Mouse (Mus musculus): ENCODE results near the gene Lmod1. TPM values are rescaled to one million over a fixed set of nuclear protein-coding genes. Genes with fewer than 3 reads are reported as not detected.

The Lmod1 gene
- polyA plus RNA-seq (2012; rRNA removed): 0.08 and 0.30 TPM in 2 replicates

GRCm38 (mm10) chr1:135324571-135324970 lies at the start of gene Lmod1:
TSS of gene Lmod1 (plus strand) at chr1:135324807.
- peak; percentile 38 for DNase-seq (ENCODE audit: low read depth)
- TF ChIP-seq CTCF (IDR thresholded peaks at IDR 0.05; ENCODE audit: borderline replicate concordance, extremely low read depth, insufficient read depth, insufficient read length) (no peak), POLR2A (IDR thresholded peaks at IDR 0.05; ENCODE audit: borderline replicate concordance, extremely low read depth, insufficient read depth, insufficient read length, poor library complexity, severe bottlenecking) (no peak)

- no peak for TF ChIP-seq POLR2A (IDR thresholded peaks at IDR 0.05; ENCODE audit: borderline replicate concordance, extremely low read depth, insufficient read depth, insufficient read length, poor library complexity, severe bottlenecking)
- DNase-seq (ENCODE audit: low read depth): peak; percentile 81
Measured at GRCm38 (mm10) chr1:135280646-135281045, 44.0 kb upstream of the Lmod1 start.

- TF ChIP-seq POLR2A (IDR thresholded peaks at IDR 0.05; ENCODE audit: borderline replicate concordance, extremely low read depth, insufficient read depth, insufficient read length, poor library complexity, severe bottlenecking) (no peak), CTCF (IDR thresholded peaks at IDR 0.05; ENCODE audit: borderline replicate concordance, extremely low read depth, insufficient read depth, insufficient read length) (no peak)
- no peak for DNase-seq (ENCODE audit: low read depth)
Measured at GRCm38 (mm10) chr1:135281841-135282240, 42.8 kb upstream of the Lmod1 start.

GRCm38 (mm10) chr1:135282536-135283286 lies 41.9 kb upstream of the Lmod1 start:
- no peak for TF ChIP-seq POLR2A (IDR thresholded peaks at IDR 0.05; ENCODE audit: borderline replicate concordance, extremely low read depth, insufficient read depth, insufficient read length, poor library complexity, severe bottlenecking)
- no peak for TF ChIP-seq CTCF (IDR thresholded peaks at IDR 0.05; ENCODE audit: borderline replicate concordance, extremely low read depth, insufficient read depth, insufficient read length)
- DNase-seq (ENCODE audit: low read depth): peak; percentile 44

GRCm38 (mm10) chr1:135283287-135283825 lies 41.3 kb upstream of the Lmod1 start:
- TF ChIP-seq CTCF (IDR thresholded peaks at IDR 0.05; ENCODE audit: borderline replicate concordance, extremely low read depth, insufficient read depth, insufficient read length): no peak
- no peak for TF ChIP-seq POLR2A (IDR thresholded peaks at IDR 0.05; ENCODE audit: borderline replicate concordance, extremely low read depth, insufficient read depth, insufficient read length, poor library complexity, severe bottlenecking)
- peak; percentile 82 for DNase-seq (ENCODE audit: low read depth)

GRCm38 (mm10) chr1:135283826-135284291 lies 40.7 kb upstream of the Lmod1 start, which contains the start of gene Rnpep:
TSS of gene Rnpep (minus strand) at chr1:135284084.
- TF ChIP-seq POLR2A (IDR thresholded peaks at IDR 0.05; ENCODE audit: borderline replicate concordance, extremely low read depth, insufficient read depth, insufficient read length, poor library complexity, severe bottlenecking) (peak; percentile 85), CTCF (IDR thresholded peaks at IDR 0.05; ENCODE audit: borderline replicate concordance, extremely low read depth, insufficient read depth, insufficient read length) (no peak)
- peak; percentile 88 for DNase-seq (ENCODE audit: low read depth)

- TF ChIP-seq POLR2A (IDR thresholded peaks at IDR 0.05; ENCODE audit: borderline replicate concordance, extremely low read depth, insufficient read depth, insufficient read length, poor library complexity, severe bottlenecking) (no peak), CTCF (IDR thresholded peaks at IDR 0.05; ENCODE audit: borderline replicate concordance, extremely low read depth, insufficient read depth, insufficient read length) (no peak)
- no peak for DNase-seq (ENCODE audit: low read depth)
Measured at GRCm38 (mm10) chr1:135286311-135286710, 38.3 kb upstream of the Lmod1 start.

- peak; percentile 31 for DNase-seq (ENCODE audit: low read depth)
- no peak for TF ChIP-seq POLR2A (IDR thresholded peaks at IDR 0.05; ENCODE audit: borderline replicate concordance, extremely low read depth, insufficient read depth, insufficient read length, poor library complexity, severe bottlenecking)
Measured at GRCm38 (mm10) chr1:135290908-135291307, 33.7 kb upstream of the Lmod1 start.

GRCm38 (mm10) chr1:135311356-135311755 lies 13.3 kb upstream of the Lmod1 start:
- TF ChIP-seq POLR2A (IDR thresholded peaks at IDR 0.05; ENCODE audit: borderline replicate concordance, extremely low read depth, insufficient read depth, insufficient read length, poor library complexity, severe bottlenecking) (no peak), CTCF (IDR thresholded peaks at IDR 0.05; ENCODE audit: borderline replicate concordance, extremely low read depth, insufficient read depth, insufficient read length) (no peak)
- no peak for DNase-seq (ENCODE audit: low read depth)

- no peak for TF ChIP-seq POLR2A (IDR thresholded peaks at IDR 0.05; ENCODE audit: borderline replicate concordance, extremely low read depth, insufficient read depth, insufficient read length, poor library complexity, severe bottlenecking)
- DNase-seq (ENCODE audit: low read depth): no peak
Measured at GRCm38 (mm10) chr1:135312201-135312600, 12.4 kb upstream of the Lmod1 start.

GRCm38 (mm10) chr1:135313284-135314031 lies 11.1 kb upstream of the Lmod1 start, which contains the start of gene Timm17a:
TSS of gene Timm17a (minus strand) at chr1:135313778.
- TF ChIP-seq POLR2A (IDR thresholded peaks at IDR 0.05; ENCODE audit: borderline replicate concordance, extremely low read depth, insufficient read depth, insufficient read length, poor library complexity, severe bottlenecking): peak; percentile 66; the same call in 1 of the 2 replicates
- TF ChIP-seq CTCF (IDR thresholded peaks at IDR 0.05; ENCODE audit: borderline replicate concordance, extremely low read depth, insufficient read depth, insufficient read length): no peak
- DNase-seq (ENCODE audit: low read depth): peak; percentile 98
